ENCODE assay signal across 16 mouse cellular contexts in the genomic region with DNA sequence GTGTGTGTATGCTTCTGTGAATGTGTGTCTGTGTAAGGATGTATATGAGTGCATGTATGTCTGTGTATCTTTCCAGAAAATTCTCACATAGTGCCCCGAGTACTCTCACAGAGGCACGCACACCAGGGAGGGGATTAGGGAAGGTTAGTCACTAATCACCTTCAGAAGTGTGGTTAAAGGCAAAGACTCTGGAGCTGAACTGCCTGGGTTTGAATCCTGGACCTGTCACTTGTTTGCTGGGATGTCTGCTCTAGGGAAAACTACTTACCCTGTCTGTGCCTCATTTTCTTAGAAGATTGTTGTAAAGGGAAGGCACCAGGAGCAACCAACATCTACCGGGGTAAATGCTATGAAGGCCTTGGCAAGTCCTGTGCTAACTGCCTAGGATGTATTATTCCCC. TPM values are rescaled to one million over a fixed set of nuclear protein-coding genes. Genes with fewer than 3 reads are reported as not detected.
DNase-seq lines count a peak whose midpoint lies in the region; ATAC-seq lines count a peak whose summit lies in the region.
"Had no signal": no experiment of that assay in that cellular context is flagged by ENCODE, and none has a peak within 500 bp of the region (broad histone marks: within the 10 kb centered on the region; RNA-seq: fewer than 3 reads in every experiment).

No protein-coding gene starts in this region.

- H3K4me3 ChIP-seq in heart, embryonic 15.5 days, result no peak overlapping the region
- no peak overlapping the region for H3K4me3 ChIP-seq in lung, embryonic 16.5 days (ENCODE audit: low read length)
- no peak overlapping the region for H3K4me3 ChIP-seq in embryonic facial prominence, embryonic 14.5 days (ENCODE audit: low read depth, low read length)
- H3K4me3 ChIP-seq: erythroblast, embryonic 14.5 days; liver, embryonic 15.5 days; midbrain, embryonic 12.5 days had no signal

- no peaks in the 10 kb centered on the region for H3K36me3 ChIP-seq in heart, embryonic 15.5 days
- no peaks in the 10 kb centered on the region for H3K36me3 ChIP-seq in lung, embryonic 16.5 days (ENCODE audit: control insufficient read depth, insufficient read depth, low read length)
- no peaks in the 10 kb centered on the region for H3K36me3 ChIP-seq in embryonic facial prominence, embryonic 14.5 days (ENCODE audit: control insufficient read depth, insufficient read depth, low read length)
- H3K36me3 ChIP-seq: liver, embryonic 15.5 days; midbrain, embryonic 12.5 days had no signal

- H3K9ac ChIP-seq in heart, embryonic 15.5 days, result no peak overlapping the region
- no peak overlapping the region for H3K9ac ChIP-seq in lung, embryonic 16.5 days (ENCODE audit: low read length)
- H3K9ac ChIP-seq in embryonic facial prominence, embryonic 14.5 days (ENCODE audit: low read depth, low read length), result no peak overlapping the region
- H3K9ac ChIP-seq: liver, embryonic 15.5 days; midbrain, embryonic 12.5 days had no signal

- no peaks in the 10 kb centered on the region for H3K27me3 ChIP-seq in heart, embryonic 15.5 days
- no peaks in the 10 kb centered on the region for H3K27me3 ChIP-seq in lung, embryonic 16.5 days (ENCODE audit: control insufficient read depth, insufficient read depth, low read depth, low read length)
- H3K27me3 ChIP-seq in embryonic facial prominence, embryonic 14.5 days (replicated peaks; ENCODE audit: control insufficient read depth, insufficient read depth, low read length), result no peaks in the 10 kb centered on the region
- H3K27me3 ChIP-seq: liver, embryonic 15.5 days; midbrain, embryonic 12.5 days had no signal

- 57% methylated on average over 3 of the region's 3 CpGs for WGBS in heart, embryonic 15.5 days
- WGBS in lung, embryonic 16.5 days, result 56% methylated on average over 3 of the region's 3 CpGs
- WGBS in embryonic facial prominence, embryonic 14.5 days, result 42% methylated on average over 3 of the region's 3 CpGs

- H3K9me3 ChIP-seq in heart, embryonic 15.5 days (replicated peaks), result no peaks in the 10 kb centered on the region
- no peaks in the 10 kb centered on the region for H3K9me3 ChIP-seq in lung, embryonic 16.5 days (ENCODE audit: control insufficient read depth, low read length)
- no peaks in the 10 kb centered on the region for H3K9me3 ChIP-seq in embryonic facial prominence, embryonic 14.5 days (ENCODE audit: control insufficient read depth, low read length)
- H3K9me3 ChIP-seq: liver, embryonic 15.5 days; midbrain, embryonic 12.5 days had no signal

- DNase-seq in heart, postnatal 36 days, result no peak
- no peak for DNase-seq in lung, postnatal 10 days
- no peak for DNase-seq in embryonic facial prominence, embryonic 14.5 days (ENCODE audit: low spot score)
- DNase-seq in thymus, postnatal 14 days, result no peak
- DNase-seq in embryo, embryonic 9.5 days (ENCODE audit: extremely low spot score), result no peak
- DNase-seq: cerebellum, adult 18-20 months; right cerebral cortex, postnatal 25 days had no signal

- peaks cover 35% of the 10 kb centered on the region for H3K4me1 ChIP-seq in heart, embryonic 15.5 days (replicated peaks)
- H3K4me1 ChIP-seq in lung, embryonic 16.5 days (replicated peaks; ENCODE audit: control insufficient read depth, insufficient read depth, low read length), result peaks cover 29% of the 10 kb centered on the region
- peaks cover 15% of the 10 kb centered on the region for H3K4me1 ChIP-seq in embryonic facial prominence, embryonic 14.5 days (ENCODE audit: control insufficient read depth, insufficient read depth, low read length)

- H3K27ac ChIP-seq in heart, embryonic 15.5 days, result peak overlapping the region; percentile 88
- H3K27ac ChIP-seq in lung, embryonic 16.5 days (ENCODE audit: low read length), result peak overlapping the region; percentile 81; the same call in 1 of the 2 replicates
- H3K27ac ChIP-seq in embryonic facial prominence, embryonic 14.5 days (replicated peaks; ENCODE audit: low read depth, low read length), result peak overlapping the region; percentile 78; the same call in 1 of the 2 replicates
- H3K27ac ChIP-seq: liver, embryonic 15.5 days; midbrain, embryonic 12.5 days had no signal

- no peak for ATAC-seq in heart, embryonic 15.5 days (replicated peaks; ENCODE audit: insufficient number of reproducible peaks, insufficient read depth, low FRiP score, low read depth)
- ATAC-seq in lung, embryonic 16.5 days (ENCODE audit: low read depth), result no peak
- no peak for ATAC-seq in embryonic facial prominence, embryonic 14.5 days (ENCODE audit: low read depth)
- ATAC-seq: forebrain, embryonic 16.5 days had no signal

- H3K4me2 ChIP-seq in heart, embryonic 15.5 days, result no peak overlapping the region
- no peak overlapping the region for H3K4me2 ChIP-seq in lung, embryonic 16.5 days (ENCODE audit: low read depth, low read length)
- H3K4me2 ChIP-seq in embryonic facial prominence, embryonic 14.5 days (ENCODE audit: low read depth, low read length), result no peak overlapping the region
- H3K4me2 ChIP-seq: liver, embryonic 15.5 days; midbrain, embryonic 12.5 days had no signal

- intact Hi-C loops in heart, postnatal 36 days (cut with DNase I), result loop anchor here (2.0 kb wide), 2 partner anchors 29 to 115 kb away; no protein-coding TSS in a partner anchor

RNA-seq across cellular contexts. Expression of a gene that starts 22.3 kb away (rescaled TPM):
- polyA plus RNA-seq in heart, embryonic 15.5 days (2015; fragmentation: Nextera tagmentation; extraction: Ambion mirVana), result 0.15 TPM in 1 of 2 replicates, not detected in the other
- total RNA-seq in heart, postnatal 36 days (2021), result not detected
- polyA plus RNA-seq in lung, embryonic 16.5 days (2015; fragmentation: Nextera tagmentation; extraction: Ambion mirVana), result 0.54 and 0.63 TPM in 2 replicates
- 0.61 and 0.69 TPM in 2 replicates for polyA plus RNA-seq in embryonic facial prominence, embryonic 14.5 days (2014; fragmentation: Nextera tagmentation; extraction: Ambion mirVana)
- total RNA-seq: common myeloid progenitor, adult 5-6 weeks; gastrocnemius, adult 8-10 months had no signal
- polyA plus RNA-seq: erythroblast, embryonic 14.5 days; forebrain, embryonic 16.5 days; hindbrain, embryonic 11.5 days; midbrain, embryonic 12.5 days had no signal
